Mouse (Mus musculus): Measurements from ENCODE around the gene Hoxa6. TPM values are rescaled to one million over a fixed set of nuclear protein-coding genes. Genes with fewer than 3 reads are reported as not detected.

The Hoxa6 gene
- polyA plus RNA-seq, 1 experiment from 2014 or later = not detected

- ATAC-seq (ENCODE audit: insufficient number of reproducible peaks, insufficient read depth, low FRiP score, low read depth) = no peak
Observed at GRCm38 (mm10) chr6:52219234-52219942, 10.9 kb upstream of the Hoxa6 start.

DNA sequence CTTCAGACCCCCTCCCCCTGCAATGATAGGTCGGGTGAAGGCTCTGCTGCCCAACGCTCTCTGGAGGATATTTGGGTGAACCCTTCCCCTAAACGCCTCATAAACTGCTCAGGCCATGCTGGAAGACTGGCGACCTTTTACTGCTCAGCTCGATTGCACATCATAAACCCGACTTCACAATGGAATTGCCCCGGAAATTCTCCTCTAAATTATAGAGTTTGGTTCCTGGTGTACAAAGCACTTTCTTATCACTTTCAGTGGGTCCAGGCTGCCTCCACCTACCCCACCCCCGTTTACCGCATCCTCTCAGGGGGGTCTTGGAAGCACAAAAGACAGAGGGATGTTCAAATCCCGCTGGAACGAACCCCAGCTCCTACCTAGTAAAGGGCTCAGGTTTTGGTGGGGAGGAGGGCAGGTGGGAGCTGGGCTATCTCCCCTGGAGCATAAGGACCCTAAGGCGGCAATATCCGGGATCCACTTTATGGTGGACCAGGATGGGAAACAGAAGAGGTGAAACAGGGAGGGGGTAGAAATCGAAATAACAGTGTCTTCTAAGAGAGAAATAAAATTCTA is 10.2 kb upstream of the Hoxa6 start:
- Histone ChIP-seq H3K27ac (replicated peaks in 1 of 2; ENCODE audit: control insufficient read depth in 1 of 2, insufficient read depth in 1 of 2, low read depth in 2 of 2, low read length in 2 of 2) (no peak overlapping the region), H3K4me2 (ENCODE audit: low read length) (no peak overlapping the region), H3K4me1 (ENCODE audit: control insufficient read depth in 2 of 2, insufficient read depth in 2 of 2, low read length in 2 of 2) (peaks cover 2 to 14% of the 10 kb centered on the region in 2 experiments; a peak in 1 of 4 replicates), H3K36me3 (ENCODE audit: control insufficient read depth, insufficient read depth, low read length) (no peaks in the 10 kb centered on the region), H3K4me3 (ENCODE audit: control insufficient read depth in 1 of 2, insufficient read depth in 1 of 2, low read depth in 1 of 2, low read length in 2 of 2) (no peak overlapping the region), H3K9me3 (ENCODE audit: control insufficient read depth, low read length) (no peaks in the 10 kb centered on the region), H3K9ac (ENCODE audit: low read length) (no peak overlapping the region), H3K27me3 (ENCODE audit: control insufficient read depth, insufficient read depth, low read length) (peaks cover 100% of the 10 kb centered on the region)
- ATAC-seq (ENCODE audit: insufficient number of reproducible peaks, insufficient read depth, low FRiP score, low read depth) = no peak
- WGBS = 11% methylated on average over 14 of the region's 14 CpGs

More at GRCm38 (mm10) chr6:52219234-52219942, 10.9 kb upstream of the Hoxa6 start:
- peaks cover 2 to 14% of the 10 kb centered on the region in 2 experiments; a peak in 1 of 4 replicates for H3K4me1 ChIP-seq (ENCODE audit: control insufficient read depth in 2 of 2, insufficient read depth in 2 of 2, low read length in 2 of 2)
- no peak overlapping the region for H3K27ac ChIP-seq (replicated peaks in 1 of 2; ENCODE audit: control insufficient read depth in 1 of 2, insufficient read depth in 1 of 2, low read depth in 2 of 2, low read length in 2 of 2)
- H3K9me3 ChIP-seq (ENCODE audit: control insufficient read depth, low read length) = no peaks in the 10 kb centered on the region
- WGBS = 28% methylated on average over 9 of the region's 9 CpGs
- H3K4me2 ChIP-seq (ENCODE audit: low read length) = no peak overlapping the region
- H3K36me3 ChIP-seq (ENCODE audit: control insufficient read depth, insufficient read depth, low read length) = no peaks in the 10 kb centered on the region
- H3K9ac ChIP-seq (ENCODE audit: low read length) = no peak overlapping the region
- no peak overlapping the region for H3K4me3 ChIP-seq (ENCODE audit: control insufficient read depth in 1 of 2, insufficient read depth in 1 of 2, low read depth in 1 of 2, low read length in 2 of 2)
- peaks cover 100% of the 10 kb centered on the region for H3K27me3 ChIP-seq (ENCODE audit: control insufficient read depth, insufficient read depth, low read length)

- H3K27ac ChIP-seq (replicated peaks in 1 of 2; ENCODE audit: control insufficient read depth in 1 of 2, insufficient read depth in 1 of 2, low read depth in 2 of 2, low read length in 2 of 2) = no peak overlapping the region
- H3K27me3 ChIP-seq (ENCODE audit: control insufficient read depth, insufficient read depth, low read length) = peaks cover 100% of the 10 kb centered on the region
- no peak for ATAC-seq (ENCODE audit: insufficient number of reproducible peaks, insufficient read depth, low FRiP score, low read depth)
- 5% methylated on average over 23 of the region's 23 CpGs for WGBS
- peak overlapping the region in 1 of 2 experiments; percentile 24; a peak in 1 of 4 replicates for H3K4me3 ChIP-seq (ENCODE audit: control insufficient read depth in 1 of 2, insufficient read depth in 1 of 2, low read depth in 1 of 2, low read length in 2 of 2)
- H3K36me3 ChIP-seq (ENCODE audit: control insufficient read depth, insufficient read depth, low read length) = no peaks in the 10 kb centered on the region
- H3K9me3 ChIP-seq (ENCODE audit: control insufficient read depth, low read length) = no peaks in the 10 kb centered on the region
- H3K4me2 ChIP-seq (ENCODE audit: low read length) = 0 out of 2 replicates have a peak overlapping the region, but pooled peaks have one; percentile 45
- H3K9ac ChIP-seq (ENCODE audit: low read length) = no peak overlapping the region
- peaks cover 2 to 17% of the 10 kb centered on the region in 2 experiments; a peak in 1 of 4 replicates for H3K4me1 ChIP-seq (ENCODE audit: control insufficient read depth in 2 of 2, insufficient read depth in 2 of 2, low read length in 2 of 2)
Observed at GRCm38 (mm10) chr6:52217895-52218642, 9.5 kb upstream of the Hoxa6 start.

DNA sequence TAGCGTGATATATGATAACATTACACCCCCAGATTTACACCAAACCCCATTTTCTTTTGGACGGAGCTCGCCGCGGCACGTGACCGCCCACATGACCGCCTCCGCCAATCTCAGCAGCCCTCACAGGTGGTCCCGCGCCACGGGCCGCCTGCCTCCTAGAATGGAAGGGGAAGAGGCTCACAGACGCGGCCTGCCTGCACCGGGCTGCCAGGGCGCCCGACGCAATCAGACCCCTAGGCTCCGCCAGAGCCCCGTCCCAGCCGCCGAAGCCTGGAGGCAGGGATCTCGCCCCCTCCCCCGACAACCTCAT is 8.9 kb upstream of the Hoxa6 start:
- peak overlapping the region; percentile 4 to 24; a peak in 3 of 4 replicates for H3K4me3 ChIP-seq (ENCODE audit: control insufficient read depth in 1 of 2, insufficient read depth in 1 of 2, low read depth in 1 of 2, low read length in 2 of 2)
- ATAC-seq (ENCODE audit: insufficient number of reproducible peaks, insufficient read depth, low FRiP score, low read depth) = no peak
- H3K4me1 ChIP-seq (ENCODE audit: control insufficient read depth in 2 of 2, insufficient read depth in 2 of 2, low read length in 2 of 2) = peaks cover 2 to 20% of the 10 kb centered on the region in 2 experiments; a peak in 1 of 4 replicates
- under 1% methylated on average over 25 of the region's 25 CpGs for WGBS
- peaks cover 100% of the 10 kb centered on the region for H3K27me3 ChIP-seq (ENCODE audit: control insufficient read depth, insufficient read depth, low read length)
- H3K27ac ChIP-seq (replicated peaks in 1 of 2; ENCODE audit: control insufficient read depth in 1 of 2, insufficient read depth in 1 of 2, low read depth in 2 of 2, low read length in 2 of 2) = no peak overlapping the region
- H3K4me2 ChIP-seq (ENCODE audit: low read length) = peak overlapping the region; percentile 45
- H3K9ac ChIP-seq (ENCODE audit: low read length) = no peak overlapping the region
- no peaks in the 10 kb centered on the region for H3K36me3 ChIP-seq (ENCODE audit: control insufficient read depth, insufficient read depth, low read length)
- H3K9me3 ChIP-seq (ENCODE audit: control insufficient read depth, low read length) = no peaks in the 10 kb centered on the region

DNA sequence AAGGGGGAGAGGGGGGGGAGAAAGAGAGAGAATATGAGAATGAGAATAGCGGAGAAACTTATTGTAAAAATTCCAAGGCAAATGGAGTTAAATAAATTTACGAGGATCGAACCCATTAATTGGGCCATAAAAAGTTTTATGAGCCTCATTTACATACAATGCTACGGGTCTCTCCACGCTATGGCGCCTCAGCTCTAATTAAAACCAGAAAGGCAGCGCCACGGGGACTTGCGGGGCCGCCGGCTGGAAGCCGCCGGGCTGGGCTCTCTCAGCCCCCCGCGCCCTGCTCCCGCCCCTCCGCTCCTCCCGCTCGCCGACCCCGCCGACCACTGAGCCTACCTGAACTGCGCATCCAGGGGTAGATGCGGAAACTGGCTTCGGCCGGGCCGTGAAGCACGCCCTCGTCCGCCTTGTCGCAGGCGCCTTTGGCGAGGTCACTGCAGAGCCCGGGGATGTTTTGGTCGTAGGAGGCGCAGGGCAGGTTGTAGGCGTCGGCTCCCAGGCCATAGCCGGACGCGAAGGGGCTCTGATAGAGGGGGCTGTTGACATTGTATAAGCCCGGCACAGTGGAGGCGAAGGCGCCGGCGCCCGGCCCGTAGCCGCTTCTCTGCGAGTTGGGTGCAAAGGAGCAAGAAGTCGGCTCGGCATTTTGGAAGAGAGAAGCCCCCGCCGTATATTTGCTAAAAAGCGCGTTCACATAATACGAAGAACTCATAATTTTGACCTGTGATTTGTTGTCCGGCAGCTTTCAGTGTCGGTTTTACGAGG is 8.4 kb upstream of the Hoxa6 start:
- Histone ChIP-seq H3K9me3 (ENCODE audit: control insufficient read depth, low read length) (no peaks in the 10 kb centered on the region), H3K4me3 (ENCODE audit: control insufficient read depth in 1 of 2, insufficient read depth in 1 of 2, low read depth in 1 of 2, low read length in 2 of 2) (peak overlapping the region; percentile 4 to 24; a peak in 3 of 4 replicates), H3K36me3 (ENCODE audit: control insufficient read depth, insufficient read depth, low read length) (no peaks in the 10 kb centered on the region), H3K9ac (ENCODE audit: low read length) (no peak overlapping the region), H3K27me3 (ENCODE audit: control insufficient read depth, insufficient read depth, low read length) (peaks cover 100% of the 10 kb centered on the region), H3K4me2 (ENCODE audit: low read length) (peak overlapping the region; percentile 45), H3K27ac (replicated peaks in 1 of 2; ENCODE audit: control insufficient read depth in 1 of 2, insufficient read depth in 1 of 2, low read depth in 2 of 2, low read length in 2 of 2) (no peak overlapping the region), H3K4me1 (ENCODE audit: control insufficient read depth in 2 of 2, insufficient read depth in 2 of 2, low read length in 2 of 2) (peaks cover 2 to 19% of the 10 kb centered on the region in 2 experiments; a peak in 1 of 4 replicates)
- 3% methylated on average over 60 of the region's 60 CpGs for WGBS
- no peak for ATAC-seq (ENCODE audit: insufficient number of reproducible peaks, insufficient read depth, low FRiP score, low read depth)

- H3K9me3 ChIP-seq (ENCODE audit: control insufficient read depth, low read length) = no peaks in the 10 kb centered on the region
- peaks cover 3 to 14% of the 10 kb centered on the region in 2 experiments; a peak in 2 of 4 replicates for H3K4me1 ChIP-seq (ENCODE audit: control insufficient read depth in 2 of 2, insufficient read depth in 2 of 2, low read length in 2 of 2)
- H3K27me3 ChIP-seq (ENCODE audit: control insufficient read depth, insufficient read depth, low read length) = peaks cover 100% of the 10 kb centered on the region
- H3K36me3 ChIP-seq (ENCODE audit: control insufficient read depth, insufficient read depth, low read length) = no peaks in the 10 kb centered on the region
- H3K4me2 ChIP-seq (ENCODE audit: low read length) = no peak overlapping the region
- H3K27ac ChIP-seq (replicated peaks in 1 of 2; ENCODE audit: control insufficient read depth in 1 of 2, insufficient read depth in 1 of 2, low read depth in 2 of 2, low read length in 2 of 2) = no peak overlapping the region
- H3K4me3 ChIP-seq (ENCODE audit: control insufficient read depth in 1 of 2, insufficient read depth in 1 of 2, low read depth in 1 of 2, low read length in 2 of 2) = no peak overlapping the region
- 1% methylated on average over 30 of the region's 30 CpGs for WGBS
- H3K9ac ChIP-seq (ENCODE audit: low read length) = no peak overlapping the region
- no peak for ATAC-seq (ENCODE audit: insufficient number of reproducible peaks, insufficient read depth, low FRiP score, low read depth)
Observed at GRCm38 (mm10) chr6:52215771-52216535, 7.4 kb upstream of the Hoxa6 start.
